Mouse (Mus musculus) embryonic facial prominence, embryonic 11.5 days (tissue): Measurements from ENCODE around the gene Ly6f. TPM values are rescaled to one million over a fixed set of nuclear protein-coding genes. Genes with fewer than 3 reads are reported as not detected.

Source experiments
- polyA plus RNA-seq: library from polyadenylated mRNA; unstranded; fragments of >200 nt; fragmentation: Nextera tagmentation; extraction: Ambion mirVana; gene quantifications from 2 replicates; pipeline ENCODE4 v1.2.1, GENCODE M21; 2014

The Ly6f gene
- polyA plus RNA-seq, 1 experiment from 2014 or later: not detected

Other genes with a start within 250 kb of the Ly6f start
- gene Ly6c1, start 219.6 kb upstream of the Ly6f start, polyA plus RNA-seq: 0.79 and 1.3 TPM in 2 replicates
- 0.71 TPM in 1 of 2 replicates, not detected in the other for gene Ly6c2, start 156.5 kb upstream of the Ly6f start, polyA plus RNA-seq
- gene Ly6g, start 113.2 kb upstream of the Ly6f start, polyA plus RNA-seq: 0.22 TPM in 1 of 2 replicates, not detected in the other
- gene BC025446, start 52.0 kb upstream of the Ly6f start, polyA plus RNA-seq: not detected in 2 replicates